Mouse (Mus musculus): ENCODE measurements around the gene Lrrc29. TPM values are rescaled to one million over a fixed set of nuclear protein-coding genes. Genes with fewer than 3 reads are reported as not detected.

The Lrrc29 gene
- polyA plus RNA-seq, 1 experiment from 2014 or later: 1.3 TPM

GRCm38 (mm10) chr8:105347428-105348221 lies 21.5 kb upstream of the Lrrc29 start, which contains the start of gene Fhod1:
Gene Fhod1, minus strand, starts transcription at chr8:105347953.
- 0 out of 2 replicates have a peak, but pooled peaks cover 2% of the 10 kb centered on the region for H3K27me3 ChIP-seq (ENCODE audit: control insufficient read depth, insufficient read depth, low read length)
- peak; percentile 94 for DNase-seq (ENCODE audit: low spot score)
- H3K4me2 ChIP-seq (ENCODE audit: low read depth): peak within 1 kb of the TSS; percentile 97
- ATAC-seq (ENCODE audit: insufficient read depth, low FRiP score, low TSS enrichment): peak; percentile 81
- H3K27ac ChIP-seq (ENCODE audit: low read depth, low read length): peak within 1 kb of the TSS; percentile 46; the same call in 1 of the 2 replicates
- no peaks in the 10 kb centered on the region for H3K9me3 ChIP-seq (ENCODE audit: control insufficient read depth, low read length)
- under 1% methylated on average over 53 of the region's 53 CpGs for WGBS
- H3K9ac ChIP-seq (ENCODE audit: low read length): peak within 1 kb of the TSS; percentile 76
- no peaks in the 10 kb centered on the region for H3K36me3 ChIP-seq (ENCODE audit: control insufficient read depth, insufficient read depth, low read length)
- peaks cover 21% of the 10 kb centered on the region; the same call in 1 of the 2 replicates for H3K4me1 ChIP-seq (ENCODE audit: control insufficient read depth, insufficient read depth, low read length)
- peak within 1 kb of the TSS; percentile 60 for H3K4me3 ChIP-seq (ENCODE audit: low read depth, low read length)

GRCm38 (mm10) chr8:105346611-105347427 lies 20.7 kb upstream of the Lrrc29 start:
- Histone ChIP-seq H3K9me3 (ENCODE audit: control insufficient read depth, low read length) (no peaks in the 10 kb centered on the region), H3K27ac (ENCODE audit: low read depth, low read length) (0 out of 2 replicates have a peak overlapping the region, but pooled peaks have one; percentile 46), H3K36me3 (ENCODE audit: control insufficient read depth, insufficient read depth, low read length) (no peaks in the 10 kb centered on the region), H3K4me1 (ENCODE audit: control insufficient read depth, insufficient read depth, low read length) (peaks cover 21% of the 10 kb centered on the region; the same call in 1 of the 2 replicates), H3K9ac (ENCODE audit: low read length) (peak overlapping the region; percentile 55), H3K4me2 (ENCODE audit: low read depth) (peak overlapping the region; percentile 97), H3K4me3 (ENCODE audit: low read depth, low read length) (peak overlapping the region; percentile 60), H3K27me3 (ENCODE audit: control insufficient read depth, insufficient read depth, low read length) (0 out of 2 replicates have a peak, but pooled peaks cover 2% of the 10 kb centered on the region)
- peak; percentile 41 for DNase-seq (ENCODE audit: low spot score)
- peak; percentile 14 for ATAC-seq (ENCODE audit: insufficient read depth, low FRiP score, low TSS enrichment)
- WGBS: under 1% methylated on average over 34 of the region's 34 CpGs

GRCm38 (mm10) chr8:105345061-105345975 lies 19.2 kb upstream of the Lrrc29 start:
- 0 out of 2 replicates have a peak overlapping the region, but pooled peaks have one; percentile 97 for H3K4me2 ChIP-seq (ENCODE audit: low read depth)
- H3K36me3 ChIP-seq (ENCODE audit: control insufficient read depth, insufficient read depth, low read length): no peaks in the 10 kb centered on the region
- H3K4me3 ChIP-seq (ENCODE audit: low read depth, low read length): no peak overlapping the region
- H3K9me3 ChIP-seq (ENCODE audit: control insufficient read depth, low read length): no peaks in the 10 kb centered on the region
- H3K4me1 ChIP-seq (ENCODE audit: control insufficient read depth, insufficient read depth, low read length): peaks cover 21% of the 10 kb centered on the region; the same call in 1 of the 2 replicates
- no peak overlapping the region; the same call in 1 of the 2 replicates for H3K9ac ChIP-seq (ENCODE audit: low read length)
- H3K27ac ChIP-seq (ENCODE audit: low read depth, low read length): no peak overlapping the region
- 0 out of 2 replicates have a peak, but pooled peaks cover 2% of the 10 kb centered on the region for H3K27me3 ChIP-seq (ENCODE audit: control insufficient read depth, insufficient read depth, low read length)
- 68% methylated on average over 7 of the region's 7 CpGs for WGBS
- ATAC-seq (ENCODE audit: insufficient read depth, low FRiP score, low TSS enrichment) (no peak), DNase-seq (ENCODE audit: low spot score) (no peak)

GRCm38 (mm10) chr8:105343791-105344574 lies 17.9 kb upstream of the Lrrc29 start:
- Histone ChIP-seq H3K9me3 (ENCODE audit: control insufficient read depth, low read length) (no peaks in the 10 kb centered on the region), H3K4me3 (ENCODE audit: low read depth, low read length) (no peak overlapping the region), H3K36me3 (ENCODE audit: control insufficient read depth, insufficient read depth, low read length) (no peaks in the 10 kb centered on the region), H3K27ac (ENCODE audit: low read depth, low read length) (no peak overlapping the region), H3K4me1 (ENCODE audit: control insufficient read depth, insufficient read depth, low read length) (peaks cover 13% of the 10 kb centered on the region; the same call in 1 of the 2 replicates), H3K9ac (ENCODE audit: low read length) (no peak overlapping the region), H3K27me3 (ENCODE audit: control insufficient read depth, insufficient read depth, low read length) (no peaks in the 10 kb centered on the region), H3K4me2 (ENCODE audit: low read depth) (no peak overlapping the region)
- no peak for DNase-seq (ENCODE audit: low spot score)
- ATAC-seq (ENCODE audit: insufficient read depth, low FRiP score, low TSS enrichment): no peak
- WGBS: 84% methylated on average over 8 of the region's 8 CpGs

- Histone ChIP-seq H3K9ac (ENCODE audit: low read length) (no peak overlapping the region), H3K4me3 (ENCODE audit: low read depth, low read length) (no peak overlapping the region), H3K4me1 (ENCODE audit: control insufficient read depth, insufficient read depth, low read length) (peaks cover 13% of the 10 kb centered on the region; the same call in 1 of the 2 replicates), H3K36me3 (ENCODE audit: control insufficient read depth, insufficient read depth, low read length) (no peaks in the 10 kb centered on the region), H3K9me3 (ENCODE audit: control insufficient read depth, low read length) (no peaks in the 10 kb centered on the region), H3K27ac (ENCODE audit: low read depth, low read length) (no peak overlapping the region), H3K4me2 (ENCODE audit: low read depth) (no peak overlapping the region), H3K27me3 (ENCODE audit: control insufficient read depth, insufficient read depth, low read length) (no peaks in the 10 kb centered on the region)
- no peak for DNase-seq (ENCODE audit: low spot score)
- ATAC-seq (ENCODE audit: insufficient read depth, low FRiP score, low TSS enrichment): no peak
- 73% methylated on average over 4 of the region's 4 CpGs for WGBS
Measured at GRCm38 (mm10) chr8:105342768-105343167, 16.7 kb upstream of the Lrrc29 start.

- Histone ChIP-seq H3K27me3 (ENCODE audit: control insufficient read depth, insufficient read depth, low read length) (no peaks in the 10 kb centered on the region), H3K4me2 (ENCODE audit: low read depth) (no peak overlapping the region), H3K36me3 (ENCODE audit: control insufficient read depth, insufficient read depth, low read length) (no peaks in the 10 kb centered on the region), H3K9me3 (ENCODE audit: control insufficient read depth, low read length) (no peaks in the 10 kb centered on the region), H3K27ac (ENCODE audit: low read depth, low read length) (no peak overlapping the region), H3K4me3 (ENCODE audit: low read depth, low read length) (no peak overlapping the region), H3K4me1 (ENCODE audit: control insufficient read depth, insufficient read depth, low read length) (peaks cover 7% of the 10 kb centered on the region; the same call in 1 of the 2 replicates), H3K9ac (ENCODE audit: low read length) (no peak overlapping the region)
- 58% methylated on average over 8 of the region's 8 CpGs for WGBS
- DNase-seq (ENCODE audit: low spot score) (no peak), ATAC-seq (ENCODE audit: insufficient read depth, low FRiP score, low TSS enrichment) (no peak)
Measured at GRCm38 (mm10) chr8:105341399-105341798, 15.3 kb upstream of the Lrrc29 start.

- WGBS: 84% methylated on average over 6 of the region's 6 CpGs
- no peak overlapping the region for H3K4me2 ChIP-seq (ENCODE audit: low read depth)
- no peak for ATAC-seq (ENCODE audit: insufficient read depth, low FRiP score, low TSS enrichment)
Measured at GRCm38 (mm10) chr8:105339886-105340635, 14.0 kb upstream of the Lrrc29 start.

More at GRCm38 (mm10) chr8:105339886-105340635, 14.0 kb upstream of the Lrrc29 start:
- no peaks in the 10 kb centered on the region for H3K36me3 ChIP-seq (ENCODE audit: control insufficient read depth, insufficient read depth, low read length)
- no peaks in the 10 kb centered on the region for H3K4me1 ChIP-seq (ENCODE audit: control insufficient read depth, insufficient read depth, low read length)
- H3K27me3 ChIP-seq (ENCODE audit: control insufficient read depth, insufficient read depth, low read length): no peaks in the 10 kb centered on the region
- no peak overlapping the region for H3K27ac ChIP-seq (ENCODE audit: low read depth, low read length)
- H3K9ac ChIP-seq (ENCODE audit: low read length): no peak overlapping the region
- no peak overlapping the region for H3K4me3 ChIP-seq (ENCODE audit: low read depth, low read length)
- no peak for DNase-seq (ENCODE audit: low spot score)
- no peaks in the 10 kb centered on the region for H3K9me3 ChIP-seq (ENCODE audit: control insufficient read depth, low read length)
